Mouse (Mus musculus): ENCODE measurements around the gene Gm1527.
"Not testable (repeated sequence)": the region's sequence is repeated elsewhere in the genome, so short reads cannot be mapped to it uniquely, and the experiment has no call there.

Gene Gm1527

DNA sequence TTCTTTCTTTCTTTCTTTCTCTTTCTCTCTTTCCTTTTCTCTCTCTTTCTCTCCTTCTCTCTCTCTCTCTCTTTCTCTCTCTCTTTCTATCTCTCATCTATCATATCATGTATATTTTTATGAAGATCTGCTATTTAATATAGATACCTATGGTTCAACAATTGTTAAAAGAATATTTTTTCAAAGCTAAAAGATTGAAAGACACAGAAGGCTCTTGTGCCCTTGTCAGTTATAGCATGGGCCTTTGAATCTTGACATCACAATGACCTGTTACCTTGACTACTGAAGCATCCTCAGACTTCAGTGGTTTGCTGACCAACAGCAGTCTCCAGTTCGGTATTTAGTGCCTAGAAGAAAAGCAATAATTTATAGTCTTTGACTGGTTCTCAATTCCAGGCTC, at the start of gene Gm1527:
TSS of gene Gm1527 (plus strand) at position 301 of the 400 bp plus-strand sequence.
- no peak for DNase-seq (ENCODE audit: low read depth, low spot score)

DNA sequence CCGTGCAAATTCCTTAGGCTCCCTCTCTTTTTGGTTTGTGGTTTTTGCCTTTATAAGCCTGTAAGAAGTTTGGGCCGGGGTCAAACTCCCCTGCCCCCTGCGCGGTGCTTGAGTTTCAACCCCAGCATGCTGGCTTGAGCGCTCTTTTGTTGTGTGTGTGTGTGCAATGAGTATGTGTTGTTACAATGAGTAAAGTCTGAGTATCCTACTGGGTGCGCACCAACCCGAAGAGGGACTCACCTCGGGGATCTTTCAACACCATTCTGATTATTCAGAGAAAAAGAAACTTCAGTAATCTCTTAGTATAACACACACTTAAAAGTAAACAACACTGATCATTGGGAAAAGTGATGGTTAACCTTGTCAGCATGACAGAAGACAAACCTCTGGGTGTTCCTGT, 49.2 kb upstream of the Gm1527 start:
- no peak for DNase-seq (ENCODE audit: low read depth, low spot score)

DNA sequence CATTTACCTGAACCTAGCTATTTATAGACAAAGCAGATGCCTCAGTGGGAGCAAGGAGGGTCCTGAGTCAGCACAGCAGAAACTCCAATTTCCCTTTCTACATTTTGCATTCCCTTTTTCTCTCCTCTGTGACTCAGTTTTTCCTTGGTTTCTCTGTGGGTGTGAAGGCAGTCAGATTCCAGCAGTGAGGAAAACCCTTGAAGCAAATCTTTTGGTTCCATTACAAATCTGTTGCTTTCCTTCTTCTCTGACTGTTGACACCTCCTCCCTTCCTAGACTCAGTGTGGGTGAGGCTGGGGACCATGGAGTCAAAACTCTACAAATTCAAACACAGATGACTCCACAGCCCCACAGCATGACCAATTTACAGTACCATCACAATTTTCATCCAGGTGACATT, 45.3 kb upstream of the Gm1527 start:
- DNase-seq (ENCODE audit: low read depth, low spot score): peak; percentile 63

DNA sequence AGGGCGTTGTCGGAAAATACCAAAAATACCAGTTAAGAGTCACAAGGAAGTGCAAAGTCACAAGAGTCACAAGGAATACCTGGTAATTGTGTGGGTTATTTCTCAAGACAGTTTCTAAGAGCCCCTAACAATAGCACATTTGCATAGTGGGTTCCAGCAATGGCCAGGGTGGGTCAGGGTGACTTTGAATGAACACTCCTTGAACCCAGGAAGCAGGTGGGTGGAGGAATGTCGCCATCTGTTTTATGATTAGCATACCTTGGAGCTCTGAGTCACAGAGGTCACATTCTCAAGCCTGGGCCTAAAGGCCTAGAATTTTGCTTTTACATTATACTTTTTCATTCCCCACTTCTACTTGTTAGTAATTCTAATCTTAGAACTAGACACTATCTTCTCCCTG, 40.2 kb upstream of the Gm1527 start:
- DNase-seq (ENCODE audit: low read depth, low spot score): not testable (repeated sequence)

DNA sequence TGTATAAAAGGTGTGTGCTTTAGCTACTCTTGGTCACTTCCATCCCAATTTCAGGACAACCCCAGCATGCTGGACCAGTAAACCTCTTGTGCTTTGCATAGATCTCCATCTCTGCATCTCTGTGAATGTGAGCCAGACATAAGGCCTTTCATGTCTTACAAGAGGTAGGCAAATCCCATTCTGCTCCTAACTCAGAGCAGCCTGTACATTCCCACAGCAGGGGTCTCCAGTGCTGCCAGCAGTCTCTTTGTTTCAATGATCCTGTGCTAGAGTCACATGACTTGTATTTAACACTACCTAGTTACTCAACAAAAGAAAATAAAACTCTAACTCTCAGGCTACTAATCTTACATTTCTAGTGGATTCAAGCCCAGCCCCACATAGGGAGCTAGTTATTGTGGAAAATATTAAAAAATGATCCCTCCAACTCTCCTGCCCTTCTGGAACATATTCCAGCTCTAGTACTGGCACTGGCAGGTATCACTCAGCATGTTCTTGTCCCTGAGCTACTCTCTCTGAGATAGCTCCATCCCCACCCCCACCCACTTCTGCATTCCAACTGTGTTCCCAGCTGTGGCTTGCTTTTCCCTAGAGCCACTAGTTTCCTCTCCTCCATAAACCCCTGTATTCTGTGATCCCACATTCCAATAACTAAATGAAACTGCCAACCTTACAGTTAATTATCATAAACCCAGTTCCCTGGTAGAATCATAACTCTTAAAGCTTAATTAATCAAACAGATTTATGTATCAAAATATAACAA, 32.6 kb upstream of the Gm1527 start:
- DNase-seq (ENCODE audit: low read depth, low spot score): not testable (repeated sequence)

DNA sequence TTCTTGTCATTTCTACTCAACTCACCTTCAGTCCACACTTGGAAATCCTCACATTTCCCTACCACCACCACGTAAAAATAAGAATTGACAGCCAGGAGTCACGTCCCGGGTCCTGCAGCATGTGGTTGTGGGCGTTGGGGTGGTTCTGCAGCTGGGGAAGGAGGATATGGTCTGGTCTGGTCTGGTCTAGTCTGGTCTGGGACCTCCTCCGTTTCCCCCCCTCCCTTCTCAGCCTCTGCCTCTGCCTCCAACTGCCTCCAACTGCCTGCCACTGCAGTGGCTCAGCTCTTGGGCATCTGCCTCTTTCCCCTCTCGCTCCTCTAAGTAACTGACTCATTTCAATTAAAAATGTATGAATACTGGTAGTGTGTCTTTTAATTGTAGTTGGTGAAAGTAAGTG, 4.5 kb downstream of the Gm1527 start:
- not testable (repeated sequence) for DNase-seq (ENCODE audit: low read depth, low spot score)

DNA sequence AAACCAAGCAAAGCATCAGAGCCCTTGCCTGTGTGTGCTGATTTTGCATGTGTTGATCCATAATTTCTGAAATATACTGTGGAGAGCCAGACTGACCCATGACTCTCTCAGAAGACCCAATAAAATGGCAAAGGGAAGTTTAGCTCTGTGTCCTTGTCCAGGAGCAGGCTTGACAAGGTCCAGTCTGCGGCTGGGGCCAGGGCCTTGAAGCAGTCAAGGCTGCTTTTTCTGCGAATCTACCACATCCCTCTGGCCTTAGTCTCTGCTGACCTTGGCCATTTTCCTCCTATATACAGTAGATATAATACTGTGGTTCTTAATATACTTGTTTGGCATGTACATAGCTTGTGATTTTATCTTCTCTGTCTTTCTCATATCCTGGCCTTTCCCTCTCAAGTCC, 73.5 kb downstream of the Gm1527 start:
- no peak for DNase-seq (ENCODE audit: low read depth, low spot score)

DNA sequence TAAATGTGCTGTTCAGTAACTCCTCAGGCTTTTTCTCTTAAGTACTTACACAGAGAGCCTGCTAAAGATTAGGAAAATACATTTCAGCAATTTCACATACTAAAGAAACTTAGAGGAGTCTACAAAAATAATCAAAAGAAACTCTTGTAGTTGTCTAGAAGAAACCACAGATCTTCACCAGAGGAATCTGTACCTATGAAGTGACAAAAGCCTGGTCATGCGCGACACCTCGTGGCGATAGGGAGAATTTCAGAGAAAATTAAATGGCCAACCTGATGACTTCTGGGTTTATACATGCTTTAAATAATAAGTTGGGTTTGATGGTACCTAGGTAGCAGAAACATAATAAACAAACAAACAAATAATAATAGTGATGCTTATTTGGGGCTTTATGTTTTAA, 76.4 kb downstream of the Gm1527 start:
- DNase-seq (ENCODE audit: low read depth, low spot score): peak; percentile 70

Data from brain, adult 2 months (tissue).